Mouse (Mus musculus) stomach, postnatal 0 days (tissue): ENCODE data around the gene Ranbp9. TPM values are rescaled to one million over a fixed set of nuclear protein-coding genes. Genes with fewer than 3 reads are reported as not detected.

Experiments used
- ATAC-seq: fragments of 200-750 bp; cut with Nextera tagmentation; 2 replicates; pipeline ENCODE4 v1.8.0; 2017; ENCODE audit not compliant: low FRiP score, low TSS enrichment
- DNase-seq: peaks from one replicate; pipeline ENCODE4 v3.0.0-alpha.2; 2016; ENCODE audit warnings: low spot score
- H3K27ac ChIP-seq: fragments of 300-500 bp; sonication (generic); replicated peaks from 2 replicates; pipeline ENCODE4 v1.5.1; 2014; ENCODE audit warnings: mild to moderate bottlenecking, control low read depth
- H3K27me3 ChIP-seq: fragments of 300-500 bp; sonication (generic); 2 replicates; pipeline ENCODE4 v1.6.1; 2014; ENCODE audit warnings: low read length; ENCODE audit not compliant: control insufficient read depth, insufficient read depth
- H3K36me3 ChIP-seq: fragments of 300-500 bp; sonication (generic); 2 replicates; pipeline ENCODE4 v1.6.1; 2014; ENCODE audit warnings: low read length, mixed read lengths; ENCODE audit not compliant: control insufficient read depth, insufficient read depth
- H3K4me1 ChIP-seq: fragments of 300-500 bp; sonication (generic); replicated peaks from 2 replicates; pipeline ENCODE4 v1.6.1; 2014; ENCODE audit warnings: antibody characterized with exemption; ENCODE audit not compliant: control insufficient read depth, insufficient read depth
- H3K4me2 ChIP-seq: fragments of 300-500 bp; sonication (generic); replicated peaks from 2 replicates; pipeline ENCODE4 v1.6.1; 2014; ENCODE audit warnings: low read depth, mild to moderate bottlenecking, control low read depth, moderate library complexity
- H3K4me3 ChIP-seq: fragments of 300-500 bp; sonication (generic); 2 replicates; pipeline ENCODE4 v1.5.1; 2014; ENCODE audit warnings: low read depth, low read length, control low read depth
- H3K9ac ChIP-seq: fragments of 300-500 bp; sonication (generic); 2 replicates; pipeline ENCODE4 v1.6.1; 2014; ENCODE audit warnings: mild to moderate bottlenecking, low read length, control low read depth, mixed read lengths
- H3K9me3 ChIP-seq: fragments of 300-500 bp; sonication (generic); 2 replicates; pipeline ENCODE4 v1.6.1; 2016; ENCODE audit warnings: low read length; ENCODE audit not compliant: control insufficient read depth
- CTCF ChIP-seq: IDR thresholded peaks from 2 replicates; pipeline ENCODE4 v1.5.1; 2016; ENCODE audit warnings: antibody characterized with exemption, low read depth, mild to moderate bottlenecking, moderate library complexity
- EP300 ChIP-seq: optimal IDR thresholded peaks from 2 replicates; pipeline ENCODE3; 2016; ENCODE audit warnings: antibody characterized with exemption
- WGBS: fragments of 180-500 bp; shearing (Covaris S2); extraction: QIAGEN DNeasy Blood & Tissue Kit; methylation state at CpG from one replicate; pipeline ENCODE4 v1.1.7; 2014; 5-methylcytosine and 5-hydroxymethylcytosine counted together
- polyA plus RNA-seq: library from polyadenylated mRNA; unstranded; fragments of >200 nt; fragmentation: Nextera tagmentation; extraction: Ambion mirVana; gene quantifications from 2 replicates; pipeline ENCODE4 v1.2.1, GENCODE M21; 2015

Ranbp9 gene
- polyA plus RNA-seq, 1 experiment from 2014 or later: 7.1 TPM

- H3K27me3 ChIP-seq: no peaks in the 10 kb centered on the region
- no peak overlapping the region for H3K9ac ChIP-seq
- H3K36me3 ChIP-seq: peaks cover 14% of the 10 kb centered on the region
- no peak overlapping the region for H3K4me2 ChIP-seq
- DNase-seq: no peak
- H3K4me1 ChIP-seq: no peaks in the 10 kb centered on the region
- no peaks in the 10 kb centered on the region for H3K9me3 ChIP-seq
- H3K27ac ChIP-seq: no peak overlapping the region
- WGBS: 94% methylated on average over 2 of the region's 2 CpGs
- no peak overlapping the region for H3K4me3 ChIP-seq
- ATAC-seq: no peak
- no peak for TF ChIP-seq CTCF
Observed at GRCm38 (mm10) chr13:43413611-43414010, 67.5 kb downstream of the Ranbp9 start.

- TF ChIP-seq CTCF (no peak), EP300 (no peak)
- no peak for ATAC-seq
- Histone ChIP-seq H3K36me3 (peaks cover 14% of the 10 kb centered on the region), H3K9me3 (no peaks in the 10 kb centered on the region), H3K4me3 (no peak overlapping the region), H3K27ac (no peak overlapping the region), H3K4me1 (no peaks in the 10 kb centered on the region), H3K27me3 (no peaks in the 10 kb centered on the region), H3K4me2 (no peak overlapping the region), H3K9ac (no peak overlapping the region)
- 90% methylated on average over 7 of the region's 7 CpGs for WGBS
- DNase-seq: no peak
Observed at GRCm38 (mm10) chr13:43412311-43412710, 68.8 kb downstream of the Ranbp9 start.

- no peak overlapping the region for H3K4me3 ChIP-seq
- 86% methylated on average over 5 of the region's 5 CpGs for WGBS
Observed at GRCm38 (mm10) chr13:43399576-43399975, 81.5 kb downstream of the Ranbp9 start.

GRCm38 (mm10) chr13:43398297-43399080, 82.6 kb downstream of the Ranbp9 start, which contains the start of gene Nol7:
Nol7 (plus strand) TSS chr13:43398390.
- peak within 1 kb of the TSS; percentile 83 for H3K4me3 ChIP-seq
- H3K9ac ChIP-seq: peak within 1 kb of the TSS; percentile 86
- TF ChIP-seq EP300: no peak
- peak; percentile 89 for TF ChIP-seq CTCF
- WGBS: 1% methylated on average over 70 of the region's 72 CpGs
- peaks cover 7% of the 10 kb centered on the region for H3K36me3 ChIP-seq
- peak within 1 kb of the TSS; percentile 72 for H3K4me2 ChIP-seq
- H3K9me3 ChIP-seq: no peaks in the 10 kb centered on the region
- H3K27ac ChIP-seq: peak within 1 kb of the TSS; percentile 95
- H3K4me1 ChIP-seq: no peaks in the 10 kb centered on the region
- DNase-seq (peak; percentile 98), ATAC-seq (peak; percentile 95)
- H3K27me3 ChIP-seq: no peaks in the 10 kb centered on the region

More at GRCm38 (mm10) chr13:43399576-43399975, 81.5 kb downstream of the Ranbp9 start:
- H3K27ac ChIP-seq: no peak overlapping the region
- peaks cover 13% of the 10 kb centered on the region for H3K36me3 ChIP-seq
- ATAC-seq: no peak
- no peaks in the 10 kb centered on the region for H3K4me1 ChIP-seq
- no peak overlapping the region for H3K9ac ChIP-seq
- H3K27me3 ChIP-seq: no peaks in the 10 kb centered on the region
- H3K9me3 ChIP-seq: no peaks in the 10 kb centered on the region
- no peak for DNase-seq
- no peak overlapping the region; the same call in 1 of the 2 replicates for H3K4me2 ChIP-seq
- no peak for TF ChIP-seq CTCF
- no peak for TF ChIP-seq EP300

- Histone ChIP-seq H3K4me2 (no peak overlapping the region; the same call in 1 of the 2 replicates), H3K27me3 (no peaks in the 10 kb centered on the region), H3K4me3 (peak overlapping the region; percentile 83), H3K4me1 (no peaks in the 10 kb centered on the region), H3K27ac (no peak overlapping the region), H3K9ac (no peak overlapping the region), H3K9me3 (no peaks in the 10 kb centered on the region), H3K36me3 (peaks cover 5% of the 10 kb centered on the region; the same call in 1 of the 2 replicates)
- TF ChIP-seq EP300 (no peak), CTCF (no peak)
- ATAC-seq: no peak; the same call in 1 of the 2 replicates
- no peak for DNase-seq
- WGBS: 46% methylated on average over 15 of the region's 17 CpGs
Observed at GRCm38 (mm10) chr13:43397700-43398296, 83.3 kb downstream of the Ranbp9 start.

- Histone ChIP-seq H3K27ac (no peak overlapping the region), H3K4me1 (no peaks in the 10 kb centered on the region), H3K36me3 (0 out of 2 replicates have a peak, but pooled peaks cover 3% of the 10 kb centered on the region), H3K27me3 (no peaks in the 10 kb centered on the region), H3K4me2 (no peak overlapping the region), H3K4me3 (no peak overlapping the region), H3K9me3 (no peaks in the 10 kb centered on the region), H3K9ac (no peak overlapping the region)
- DNase-seq (no peak), ATAC-seq (0 out of 2 replicates have a peak, but pooled peaks have one; percentile 47)
- WGBS: 95% methylated on average over 10 of the region's 10 CpGs
- no peak for TF ChIP-seq EP300
- TF ChIP-seq CTCF: no peak
Observed at GRCm38 (mm10) chr13:43385321-43385720, 95.8 kb downstream of the Ranbp9 start.
